Mouse (Mus musculus) embryo, embryonic 10 days (tissue): Measurements from ENCODE around the gene Il17rb.

ENCODE experiments used
- DNase-seq: peaks from one replicate; pipeline ENCODE4 v3.0.0-alpha.2; 2015; ENCODE audit warnings: low spot score

Il17rb gene

DNA sequence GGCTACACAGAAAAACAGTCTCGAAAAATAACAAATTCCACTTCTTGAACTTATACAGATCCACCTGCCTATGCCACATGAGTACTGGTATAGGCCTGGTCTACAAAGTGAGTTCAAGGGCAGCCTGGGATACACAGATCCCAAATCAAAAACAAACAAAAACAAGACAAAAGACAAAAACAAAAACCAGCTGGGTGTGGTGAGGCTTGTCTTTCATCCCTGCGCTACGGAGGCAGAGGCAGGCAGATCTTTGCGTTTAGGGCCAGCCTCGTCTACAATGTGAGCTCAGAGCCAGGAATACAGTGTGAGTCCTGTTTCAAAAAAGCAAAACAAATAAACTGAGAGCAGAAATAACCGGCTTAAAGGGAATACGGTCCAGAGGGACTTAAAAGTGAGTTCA is 41.1 kb downstream of the Il17rb start:
- DNase-seq = no peak

DNA sequence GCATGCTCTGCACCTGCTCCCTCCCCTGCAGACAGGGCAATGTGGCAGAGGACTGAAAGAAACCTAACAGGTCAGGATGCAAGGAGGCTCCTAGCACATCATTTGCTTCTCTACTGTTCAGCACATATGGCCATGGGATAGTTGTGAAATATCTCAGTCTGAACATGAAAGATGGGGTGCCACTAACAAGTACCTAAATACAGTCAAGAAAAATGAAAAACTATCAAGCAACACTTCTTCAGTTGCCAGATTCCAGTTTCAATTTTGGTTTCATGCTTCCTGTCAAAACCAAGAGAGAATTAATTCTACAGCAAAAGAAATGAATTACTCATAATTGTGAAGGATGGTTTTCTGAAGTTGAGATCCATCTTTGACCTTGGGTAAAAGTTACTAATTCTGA is 51.3 kb downstream of the Il17rb start:
- DNase-seq = no peak

DNA sequence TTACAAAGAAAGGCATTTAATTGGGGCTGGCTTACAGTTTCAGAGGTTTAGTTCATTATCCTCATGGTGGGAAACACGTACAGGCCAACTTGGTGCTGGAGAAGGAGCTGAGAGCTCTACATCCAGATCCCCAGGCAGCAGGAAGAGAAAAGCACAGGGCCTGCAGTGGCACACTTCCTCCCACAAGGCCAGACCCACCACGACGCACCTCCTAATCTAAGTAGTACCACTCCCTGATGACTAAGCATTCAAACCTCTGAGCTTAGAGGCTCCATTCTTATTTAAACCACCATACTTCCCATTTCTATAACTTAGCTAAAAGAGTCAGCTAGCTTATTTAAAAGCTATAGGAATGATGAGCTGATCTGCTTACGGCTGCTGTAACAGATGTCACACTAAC is 57.9 kb downstream of the Il17rb start:
- DNase-seq = no peak

DNA sequence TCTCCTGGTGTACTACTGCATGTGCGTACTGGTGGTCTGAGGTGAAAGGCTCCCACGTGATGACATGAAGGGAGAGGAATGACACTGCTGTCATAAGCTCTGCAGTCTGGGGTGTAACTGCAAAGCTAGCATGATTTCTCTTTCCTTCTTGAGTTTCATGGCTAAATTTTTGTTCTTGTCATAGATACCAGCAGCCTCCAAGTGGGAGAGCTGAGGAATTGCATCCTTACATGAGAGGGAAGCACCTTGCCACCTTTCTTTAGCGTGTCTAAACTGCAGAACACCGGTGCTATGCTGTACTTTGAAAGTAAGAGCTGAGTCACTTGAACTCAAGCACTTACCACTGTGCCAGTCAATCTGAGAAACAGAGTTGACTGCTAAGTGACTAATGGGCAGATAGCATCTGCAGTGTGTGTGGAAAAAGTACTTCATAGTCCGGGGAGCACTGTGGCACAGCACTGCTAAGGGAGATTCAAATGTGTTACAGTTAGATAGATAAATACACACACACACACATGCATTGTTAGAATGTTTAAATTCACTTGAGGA is 61.9 kb downstream of the Il17rb start:
- no peak for DNase-seq
